Mouse (Mus musculus) gastrocnemius, postnatal 4 days (tissue): Measurements from ENCODE around the gene E2f4. TPM values are rescaled to one million over a fixed set of nuclear protein-coding genes. Genes with fewer than 3 reads are reported as not detected.

Experiments
- DNase-seq, 2 experiments: peaks; one replicate each; pipeline ENCODE4 v3.0.0; 2021 to 2022; ENCODE audit warnings: low spot score in 2 of 2, mixed read lengths in 2 of 2
- long read RNA-seq, 2 experiments: library from polyadenylated mRNA; stranded (forward); transcript quantifications; one replicate each; pipeline ENCODE4 v2.0.0; 2021
- total RNA-seq, 2 experiments: library from RNA; stranded (reverse); gene quantifications; 2 replicates each; pipeline ENCODE4 v1.2.3; 2021

E2f4 gene
- total RNA-seq = 10 to 100 TPM; 27.4 to 31.1 TPM
- long read RNA-seq, experiment 1, transcript E2f4-201 (10 exons, 1,993 nt) = major isoform, 51 of 71 reads
- long read RNA-seq, experiment 1, partial matches to known transcripts = 0 of 71 reads
- long read RNA-seq, experiment 1, other reads (novel, unspliced or antisense) = 19 of 71 reads
- long read RNA-seq, experiment 2, transcript E2f4-201 (10 exons, 1,993 nt) = major isoform, 53 of 67 reads
- long read RNA-seq, experiment 2, partial matches to known transcripts = 4 of 67 reads
- long read RNA-seq, experiment 2, other reads (novel, unspliced or antisense) = 9 of 67 reads

- DNase-seq = peak; percentile 81 to 91
Observed at GRCm38 (mm10) chr8:105297511-105298192, at the start of gene E2f4. E2f4 (plus strand) TSS chr8:105297663.

GRCm38 (mm10) chr8:105251954-105252353, 45.5 kb upstream of the E2f4 start:
- no peak for DNase-seq

- no peak for DNase-seq
Observed at GRCm38 (mm10) chr8:105252680-105253537, 44.6 kb upstream of the E2f4 start.

DNA sequence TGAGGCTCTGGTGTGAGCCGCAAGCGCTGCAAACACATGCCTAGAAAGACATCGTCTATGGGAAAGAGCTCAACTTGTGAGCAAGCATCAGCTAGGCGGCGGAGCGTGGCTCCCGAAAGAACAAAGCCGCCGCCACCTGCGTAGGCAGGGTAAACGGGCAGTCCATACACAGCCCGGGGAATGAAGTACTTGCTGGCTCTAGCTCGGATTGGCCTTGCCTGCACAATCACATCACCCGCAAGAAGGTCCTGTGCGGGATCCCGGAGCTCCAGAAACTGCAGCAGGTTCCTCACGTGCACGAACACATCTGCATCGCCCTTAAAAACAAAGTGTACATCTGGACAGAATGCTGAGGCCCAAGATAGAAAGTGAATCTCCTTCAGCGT, 43.7 kb upstream of the E2f4 start:
- no peak for DNase-seq

DNA sequence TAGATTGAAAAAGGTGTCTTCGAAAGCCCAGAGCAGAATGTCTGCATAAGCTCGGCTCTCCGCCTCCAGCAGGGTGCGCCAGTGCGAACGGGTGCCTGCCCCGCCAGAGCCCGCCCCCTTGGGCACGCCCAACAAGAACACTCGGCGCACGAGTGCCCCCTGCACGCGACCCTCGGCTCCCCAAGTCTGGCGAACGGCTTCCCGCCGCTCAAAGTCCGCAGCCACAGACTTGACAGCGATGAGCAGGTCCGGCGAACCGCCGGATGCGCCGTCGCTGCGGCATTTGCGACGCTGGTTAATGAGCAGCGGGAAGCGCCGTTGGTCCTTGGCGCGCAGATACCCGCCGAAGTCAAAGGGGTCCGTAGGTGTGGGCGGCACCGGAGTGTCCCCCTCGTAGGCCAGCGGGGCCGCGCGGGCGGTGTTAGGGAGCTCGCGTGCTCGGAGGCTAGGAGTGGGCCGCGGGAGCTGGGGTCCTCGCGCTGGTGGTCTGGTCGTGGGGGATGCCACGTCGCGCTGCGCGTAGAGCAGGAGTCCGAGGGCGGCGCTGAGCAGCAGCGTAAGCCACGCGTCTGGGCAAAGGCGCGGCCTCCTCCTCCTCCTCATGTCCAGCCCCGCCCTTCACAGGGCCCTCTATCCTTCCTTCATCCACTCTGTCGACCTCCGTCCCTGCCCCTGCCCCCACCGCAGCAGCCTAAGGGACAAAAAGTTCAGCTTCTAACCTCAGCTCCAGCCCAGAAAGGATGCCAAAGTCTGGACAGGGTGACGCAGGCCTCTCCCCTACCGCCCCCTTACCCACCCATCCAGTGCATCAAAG, 43.1 kb upstream of the E2f4 start:
- DNase-seq = peak; percentile 91 to 95

DNA sequence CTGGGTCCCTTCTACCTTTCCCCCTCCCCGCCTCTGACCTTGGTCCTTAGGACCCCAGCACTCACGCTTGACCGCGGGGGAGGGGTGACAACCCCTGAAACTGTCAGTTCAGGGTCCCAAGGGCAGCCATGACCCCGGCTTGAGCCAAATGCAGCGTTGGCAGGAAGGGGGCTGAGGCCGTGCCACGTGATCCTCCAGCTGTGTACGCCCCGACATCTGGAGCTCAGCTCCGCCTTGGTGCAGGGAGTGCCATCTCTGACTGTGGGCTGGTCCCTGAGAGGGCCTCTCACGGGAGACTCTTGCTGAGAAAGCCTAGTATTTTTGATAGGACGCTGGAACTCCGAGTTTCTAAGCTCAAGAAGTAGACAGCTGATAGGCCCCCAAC, 42.5 kb upstream of the E2f4 start, which contains the start of gene B3gnt9:
Gene B3gnt9 (minus strand): TSS at position 188 of the 385 bp plus-strand sequence.
- DNase-seq = peak; percentile 74 to 87

DNA sequence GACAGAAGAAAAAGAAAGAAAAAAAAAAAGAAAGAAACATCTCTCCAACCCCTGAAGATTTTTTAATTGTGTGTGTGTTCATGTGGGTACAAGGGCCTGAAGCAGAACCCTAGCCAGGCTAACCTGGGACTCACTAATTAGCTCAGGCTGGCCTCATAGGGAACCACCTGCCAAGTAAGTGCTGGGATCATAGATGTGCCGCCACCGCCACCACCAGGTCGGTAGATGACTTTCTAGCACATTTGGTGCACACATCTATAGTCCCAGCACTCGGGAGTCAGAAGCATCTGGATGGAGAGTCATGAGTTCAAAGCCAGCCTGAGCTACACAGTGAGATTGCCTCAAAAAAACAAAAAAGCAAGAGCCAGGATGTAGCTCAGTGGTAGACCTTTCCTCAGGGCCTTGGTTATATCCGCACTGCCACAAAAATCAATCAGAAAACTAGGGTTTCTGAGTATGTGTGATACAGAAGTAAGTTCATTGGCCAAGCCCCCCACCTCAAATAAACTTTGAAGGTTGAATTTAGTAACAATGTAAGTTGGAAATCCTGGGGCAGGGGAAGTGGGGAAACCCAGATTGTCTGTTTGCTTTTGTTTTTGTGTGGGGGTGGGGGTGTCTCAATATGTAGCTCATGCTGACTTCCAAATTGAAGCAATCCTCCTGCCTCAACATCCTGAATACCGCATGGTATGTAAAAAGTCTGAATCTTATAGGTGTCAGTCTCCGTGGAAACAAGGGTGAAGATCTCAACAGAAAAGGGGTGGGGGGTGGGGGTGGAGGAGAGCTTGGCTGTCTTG, 39.9 kb upstream of the E2f4 start:
- no peak for DNase-seq

DNA sequence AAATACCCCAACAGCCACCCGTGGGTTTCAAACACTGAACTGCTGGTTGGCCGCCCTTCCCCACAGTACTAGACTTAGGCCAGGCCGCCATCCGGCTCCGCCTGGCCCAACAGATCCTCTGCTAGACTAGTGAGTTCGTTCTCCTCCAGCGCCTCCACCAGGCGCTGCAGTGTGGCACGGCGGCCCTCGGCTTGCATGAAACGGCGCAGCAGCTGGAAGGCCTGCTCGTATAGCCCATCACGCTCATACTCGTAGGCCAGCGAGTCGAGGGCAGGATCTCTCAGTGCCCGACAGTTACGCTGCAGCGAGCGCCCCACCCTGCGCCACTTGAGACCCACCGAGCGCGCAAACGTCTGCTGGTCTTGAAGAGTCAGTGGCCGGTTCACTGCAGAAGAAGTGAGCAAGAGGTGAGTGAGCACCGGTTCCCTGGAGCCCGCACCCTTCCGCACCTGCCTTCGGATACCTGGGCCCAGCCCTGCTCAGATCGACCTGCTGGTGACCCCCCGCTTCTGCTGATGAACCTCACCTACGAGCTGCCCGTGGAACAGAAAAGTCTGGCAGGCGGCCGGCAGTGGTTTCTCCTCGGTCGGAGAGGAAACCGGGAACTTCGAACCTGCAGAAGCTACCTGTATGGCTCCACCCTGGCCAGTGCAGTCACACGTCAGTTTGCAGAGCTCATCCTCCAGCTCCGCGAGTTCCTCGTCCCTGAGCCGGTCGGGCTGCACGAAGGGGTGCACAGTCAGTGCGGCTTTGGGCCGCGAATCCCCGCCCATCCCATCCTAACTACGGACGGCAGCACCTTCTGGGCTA, 38.3 kb upstream of the E2f4 start:
- DNase-seq = no peak

GRCm38 (mm10) chr8:105259721-105260320, 37.6 kb upstream of the E2f4 start:
- DNase-seq = peak; percentile 76 to 85

GRCm38 (mm10) chr8:105260371-105261099, 36.9 kb upstream of the E2f4 start:
- DNase-seq = no peak

- no peak for DNase-seq
Observed at GRCm38 (mm10) chr8:105261326-105261980, 36.0 kb upstream of the E2f4 start.

GRCm38 (mm10) chr8:105263244-105263912, 34.1 kb upstream of the E2f4 start:
- no peak for DNase-seq

GRCm38 (mm10) chr8:105264024-105264982, 33.2 kb upstream of the E2f4 start, which contains the start of the genes Tradd and Fbxl8:
Tradd (minus strand) TSS chr8:105264609.
Fbxl8 (plus strand) TSS chr8:105264648.
- peak in 1 of 2 experiments; percentile 74 for DNase-seq

DNA sequence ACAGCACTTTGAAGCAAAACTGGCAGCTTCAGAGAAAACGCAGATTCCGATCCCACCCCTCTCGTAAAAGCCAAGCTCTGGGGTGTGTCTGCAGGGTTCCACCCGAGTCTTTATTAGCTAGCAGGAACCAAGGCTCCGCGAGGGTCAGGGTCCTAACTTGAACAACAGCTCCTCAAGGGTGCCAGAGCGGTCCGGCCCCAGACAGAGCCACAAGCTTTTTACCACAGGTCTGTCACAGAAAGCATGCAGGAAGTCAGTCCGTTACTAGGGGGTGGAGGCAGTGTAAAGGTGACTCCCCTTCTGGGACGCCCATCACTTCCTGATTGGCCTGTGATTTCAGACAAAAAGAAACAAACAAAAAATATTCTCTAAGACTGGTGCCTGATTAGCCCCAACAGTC, 32.3 kb upstream of the E2f4 start:
- no peak for DNase-seq

GRCm38 (mm10) chr8:105266775-105267174, 30.7 kb upstream of the E2f4 start:
- DNase-seq = no peak
